Mouse (Mus musculus) kidney, postnatal 36 days (tissue): Measurements from ENCODE around the gene Bcl2l14.

Experiments
- DNase-seq, 2 experiments: peaks; one replicate each; pipeline ENCODE4 v3.0.0; 2021 to 2022; ENCODE audit warnings: mixed read lengths in 2 of 2

Gene Bcl2l14

DNA sequence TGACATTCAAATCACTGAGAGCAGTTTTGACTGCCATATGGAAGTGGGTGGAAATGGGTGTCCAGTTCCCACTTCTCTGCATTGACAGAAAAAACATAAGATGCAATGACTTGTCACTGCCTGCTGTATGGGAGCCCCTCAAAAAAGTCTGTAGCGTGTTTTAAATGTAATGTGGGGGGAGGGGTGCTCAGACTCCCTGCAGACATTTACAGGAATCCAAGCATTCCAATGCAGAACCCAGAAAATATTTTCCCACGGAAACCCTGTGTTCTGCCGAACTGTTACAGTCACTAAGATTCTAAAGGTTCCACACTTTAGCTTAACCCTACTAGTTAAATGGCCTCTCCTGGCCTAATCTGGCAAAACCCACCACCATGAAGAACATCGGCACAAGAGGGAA, at the start of gene Bcl2l14:
TSS of gene Bcl2l14 (plus strand) at position 301 of the 400 bp plus-strand sequence.
- no peak for DNase-seq

GRCm38 (mm10) chr6:134348526-134349067, 47.5 kb upstream of the Bcl2l14 start:
- DNase-seq, result no peak

DNA sequence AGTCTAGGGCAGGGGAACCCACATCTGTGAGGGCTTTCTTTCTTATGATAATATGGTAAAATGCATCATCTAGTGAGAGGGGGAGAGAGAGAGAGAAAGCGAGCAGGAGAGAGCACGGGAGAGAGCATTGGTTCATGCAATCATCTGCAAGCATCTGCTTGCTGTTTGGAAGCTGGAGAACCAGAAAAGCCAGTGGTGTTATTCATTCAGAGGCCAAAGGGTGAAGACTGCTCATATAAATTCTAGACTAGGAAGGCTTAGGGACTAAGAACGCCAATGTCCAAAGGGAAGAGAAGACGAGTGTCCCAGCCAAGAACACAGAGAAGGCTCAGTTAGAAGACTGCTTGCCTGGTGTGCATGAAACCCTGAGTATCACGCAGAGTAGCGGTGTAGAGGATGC, 43.2 kb upstream of the Bcl2l14 start:
- no peak for DNase-seq

- no peak for DNase-seq
Measured at GRCm38 (mm10) chr6:134353751-134354150, 42.4 kb upstream of the Bcl2l14 start.

- DNase-seq, result no peak
Measured at GRCm38 (mm10) chr6:134357570-134357969, 38.5 kb upstream of the Bcl2l14 start.

GRCm38 (mm10) chr6:134360079-134360478, 36.0 kb upstream of the Bcl2l14 start:
- no peak for DNase-seq

- no peak for DNase-seq
Measured at GRCm38 (mm10) chr6:134364644-134365043, 31.5 kb upstream of the Bcl2l14 start.

GRCm38 (mm10) chr6:134365952-134366351, 30.2 kb upstream of the Bcl2l14 start:
- peak in 1 of 2 experiments; percentile 22 for DNase-seq

DNA sequence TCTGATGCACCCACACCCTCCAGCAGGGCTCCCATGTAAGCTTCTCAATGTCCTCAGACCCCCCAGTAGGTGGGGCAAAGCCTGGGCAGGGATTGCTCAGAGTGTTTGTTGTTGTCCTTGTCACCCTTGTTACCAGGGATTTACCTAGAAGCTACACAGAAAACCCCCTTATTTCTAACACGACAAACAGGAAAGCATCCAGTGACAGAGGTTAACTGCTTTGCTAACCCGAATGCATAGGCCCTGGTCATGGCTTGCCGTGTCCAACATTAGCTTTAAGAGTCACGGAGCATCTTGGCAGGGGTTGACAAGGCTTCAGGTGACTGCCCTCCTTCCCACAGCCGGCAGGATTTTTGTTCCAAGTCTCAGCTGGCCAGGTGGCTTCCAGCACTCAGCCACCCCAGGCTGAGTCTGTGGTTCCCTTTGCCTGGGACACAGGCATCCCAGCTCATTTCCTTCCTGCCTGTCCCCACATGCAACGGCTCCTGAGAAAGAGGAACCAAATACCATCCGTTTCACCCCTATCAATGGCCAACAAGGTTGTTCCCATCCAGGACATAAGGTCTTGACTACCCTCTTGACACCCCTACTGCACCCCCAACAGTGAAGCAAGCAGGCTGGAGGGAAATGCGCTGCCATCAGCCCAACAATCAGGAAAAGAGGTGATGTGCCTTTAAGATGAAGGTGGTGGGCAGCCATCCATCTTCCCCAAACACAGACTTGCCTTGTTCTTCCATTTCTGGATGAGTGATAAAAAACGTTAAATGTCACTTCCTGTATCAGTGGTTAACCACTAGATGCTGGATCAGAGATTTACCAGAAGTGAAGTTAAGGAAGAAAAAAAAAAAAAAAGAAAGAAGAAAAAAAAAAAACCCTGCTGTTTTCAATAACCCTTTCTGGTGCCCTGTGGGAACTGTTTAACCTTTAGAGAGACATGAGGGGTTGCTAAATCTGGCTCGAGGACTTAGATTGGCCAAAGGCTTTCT, 29.5 kb upstream of the Bcl2l14 start:
- peak in 1 of 2 experiments; percentile 5 for DNase-seq

GRCm38 (mm10) chr6:134367366-134368281, 28.5 kb upstream of the Bcl2l14 start:
- no peak for DNase-seq

DNA sequence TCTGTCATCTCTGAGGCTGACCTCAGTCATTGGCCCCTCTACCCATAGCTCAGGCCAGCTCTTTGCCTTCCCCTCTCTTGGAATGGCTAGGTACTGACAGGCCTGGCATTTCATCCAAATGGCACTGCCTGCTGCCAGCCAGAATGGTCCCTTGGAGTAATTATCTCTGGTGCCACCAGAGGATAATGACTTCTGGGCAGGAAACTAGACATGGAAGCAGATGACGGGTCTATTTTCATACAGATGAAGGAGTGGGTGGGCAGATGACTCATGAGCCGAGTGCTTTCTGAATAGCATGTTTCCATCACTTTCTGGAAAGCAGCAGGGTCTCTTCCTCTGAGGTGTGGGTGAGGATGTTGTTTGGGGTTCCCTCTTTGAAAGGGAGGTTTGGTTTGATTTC, 23.2 kb upstream of the Bcl2l14 start:
- no peak for DNase-seq

DNA sequence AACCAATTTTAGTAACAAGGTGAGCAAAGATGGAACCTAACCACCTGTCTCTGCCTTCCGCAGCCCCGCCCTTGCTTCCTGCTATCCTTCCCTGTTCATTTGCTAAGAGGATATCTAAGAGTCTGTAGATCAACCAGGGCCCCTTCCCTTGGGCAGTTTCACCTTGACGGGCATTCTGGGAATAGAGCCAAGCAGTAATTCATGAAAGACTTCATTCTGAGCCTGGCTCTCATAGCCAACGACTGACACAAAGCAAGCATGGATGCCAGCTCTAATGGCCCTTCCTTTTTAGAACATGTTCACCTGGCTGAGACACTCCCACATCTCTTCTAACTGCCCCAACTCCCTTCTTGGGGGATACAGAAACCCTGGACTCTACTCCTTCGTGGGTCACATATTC, 18.9 kb upstream of the Bcl2l14 start:
- DNase-seq, result no peak

- DNase-seq, result no peak
Measured at GRCm38 (mm10) chr6:134377856-134378255, 18.3 kb upstream of the Bcl2l14 start.

DNA sequence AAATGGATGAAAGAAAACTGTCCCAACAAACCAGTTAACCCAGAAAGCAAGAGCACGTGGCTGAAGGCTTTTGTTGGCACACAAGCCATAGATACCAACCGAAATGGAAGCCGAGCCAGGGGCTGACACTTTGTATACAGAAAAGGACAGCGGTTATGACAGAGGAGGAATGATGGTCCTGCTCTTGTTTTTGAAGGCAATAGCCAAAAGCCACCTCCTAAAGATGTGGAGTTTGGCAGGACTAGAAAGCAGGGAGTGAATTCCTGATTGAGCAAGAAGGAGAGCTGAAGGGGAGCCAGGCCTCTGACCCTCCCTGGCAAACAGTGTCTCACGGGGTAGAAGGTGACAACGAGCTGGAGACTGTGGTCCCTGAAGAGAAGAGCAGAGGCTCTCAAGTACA, 14.7 kb upstream of the Bcl2l14 start:
- DNase-seq, result no peak

DNA sequence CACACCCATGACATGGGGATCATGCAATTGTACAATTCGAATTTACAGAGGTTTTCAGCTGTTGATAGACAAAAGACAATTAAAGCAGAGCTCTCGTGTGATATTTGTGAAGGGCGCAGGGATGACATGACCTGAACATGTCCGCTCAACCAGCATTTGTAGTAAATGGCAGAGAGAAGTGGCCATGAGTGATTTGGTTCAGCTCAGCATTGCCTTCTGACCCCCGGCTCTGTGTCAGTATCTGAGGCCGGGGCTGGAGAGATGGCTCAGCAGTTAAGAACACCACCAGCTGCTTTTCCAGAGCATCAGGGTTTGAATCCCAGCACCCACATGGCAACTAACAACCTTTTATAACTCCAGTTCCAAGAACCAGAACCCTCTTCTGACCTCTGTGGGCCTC, 10.2 kb upstream of the Bcl2l14 start:
- no peak for DNase-seq

DNA sequence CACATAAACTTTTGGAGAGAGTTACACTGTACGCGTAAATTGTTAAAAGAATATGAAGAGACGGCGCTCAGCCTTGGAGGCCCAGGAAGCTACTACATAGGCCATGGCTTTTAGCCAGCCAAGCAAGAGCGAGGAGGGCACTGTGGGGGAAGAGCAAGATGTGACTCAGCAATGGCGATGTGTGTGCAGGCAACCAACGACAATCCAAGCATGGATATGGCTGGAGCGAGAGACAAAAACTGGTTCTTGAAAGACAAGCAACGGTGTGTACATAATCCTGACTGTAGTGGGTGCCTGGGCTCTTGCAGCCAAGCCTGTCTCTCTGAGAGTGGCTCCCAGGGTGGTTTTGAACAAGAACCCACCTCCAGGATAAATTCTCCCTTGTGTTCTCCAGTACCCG, 8.7 kb upstream of the Bcl2l14 start:
- no peak for DNase-seq

DNA sequence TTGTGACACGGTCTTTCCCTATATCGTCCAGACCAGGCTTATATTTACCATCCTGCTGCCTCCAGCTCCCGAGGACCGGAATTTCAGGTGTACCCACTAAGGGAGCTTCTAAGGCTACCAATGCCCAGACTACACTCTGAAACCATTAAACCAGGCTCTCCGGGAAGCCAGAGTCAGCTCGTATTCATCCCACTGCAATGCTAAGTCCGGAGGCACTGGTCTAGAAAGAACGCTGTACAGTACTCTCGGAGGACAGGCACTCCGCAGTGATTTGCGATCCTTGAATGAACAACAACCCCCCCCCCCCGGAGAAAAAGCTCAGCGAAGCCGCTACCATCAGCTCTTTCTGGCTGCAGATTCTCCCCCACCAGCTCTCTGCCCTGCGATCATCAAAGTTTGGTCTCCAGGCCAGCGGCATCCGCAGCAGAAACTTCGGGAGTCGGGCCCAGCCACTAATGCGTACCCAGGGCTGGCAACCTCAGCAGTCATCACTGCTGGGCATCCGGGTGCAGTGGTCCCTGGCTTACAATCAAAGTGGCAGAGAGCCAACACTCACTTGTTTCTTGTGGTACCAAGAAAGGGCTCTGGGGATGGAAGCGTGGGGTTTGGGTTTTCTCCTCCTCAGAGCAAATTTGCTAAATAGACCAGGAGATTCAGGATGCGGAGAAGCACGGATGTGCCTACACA, 7.6 kb upstream of the Bcl2l14 start:
- DNase-seq, result no peak

GRCm38 (mm10) chr6:134389248-134389891, 6.7 kb upstream of the Bcl2l14 start:
- DNase-seq, result peak; percentile 62 to 91

DNA sequence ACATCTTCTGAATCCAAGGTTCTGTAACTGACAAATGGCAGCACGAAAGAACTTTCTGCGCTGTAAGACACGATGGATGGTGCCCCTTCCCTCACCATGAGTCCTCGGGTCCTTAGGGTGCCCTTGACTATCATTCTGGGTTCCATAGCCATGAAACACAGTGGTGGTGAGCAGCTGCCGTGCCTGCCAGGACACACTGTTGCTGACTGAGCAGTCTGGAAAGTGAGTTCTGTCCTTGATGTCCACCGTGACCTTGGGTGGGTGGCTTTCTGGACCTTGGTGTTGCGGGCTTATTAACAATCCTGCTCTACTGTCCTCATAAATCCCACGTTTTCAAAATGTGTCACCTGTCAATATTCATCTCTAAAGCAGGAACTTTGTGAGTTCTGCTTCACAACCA, 6.2 kb upstream of the Bcl2l14 start:
- no peak for DNase-seq

DNA sequence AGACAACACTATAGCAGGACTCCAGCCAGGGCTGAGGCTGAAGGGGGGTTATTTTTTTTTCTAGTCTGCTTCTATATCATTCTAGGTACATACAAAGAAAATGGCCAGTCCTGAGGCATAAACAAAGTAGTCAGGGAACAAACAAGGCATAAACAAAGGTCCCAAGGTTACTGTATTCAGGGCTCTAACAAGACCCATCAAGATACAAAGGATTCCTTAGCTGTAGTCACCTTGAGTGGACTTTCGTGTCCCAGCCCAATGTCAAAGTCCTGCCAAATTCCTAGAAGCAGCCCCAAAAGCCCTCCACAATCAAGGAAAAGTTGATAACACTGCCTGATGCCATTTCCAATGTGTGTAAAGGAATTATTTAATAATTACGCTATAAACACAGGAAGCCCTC, 5.3 kb upstream of the Bcl2l14 start:
- DNase-seq, result no peak

DNA sequence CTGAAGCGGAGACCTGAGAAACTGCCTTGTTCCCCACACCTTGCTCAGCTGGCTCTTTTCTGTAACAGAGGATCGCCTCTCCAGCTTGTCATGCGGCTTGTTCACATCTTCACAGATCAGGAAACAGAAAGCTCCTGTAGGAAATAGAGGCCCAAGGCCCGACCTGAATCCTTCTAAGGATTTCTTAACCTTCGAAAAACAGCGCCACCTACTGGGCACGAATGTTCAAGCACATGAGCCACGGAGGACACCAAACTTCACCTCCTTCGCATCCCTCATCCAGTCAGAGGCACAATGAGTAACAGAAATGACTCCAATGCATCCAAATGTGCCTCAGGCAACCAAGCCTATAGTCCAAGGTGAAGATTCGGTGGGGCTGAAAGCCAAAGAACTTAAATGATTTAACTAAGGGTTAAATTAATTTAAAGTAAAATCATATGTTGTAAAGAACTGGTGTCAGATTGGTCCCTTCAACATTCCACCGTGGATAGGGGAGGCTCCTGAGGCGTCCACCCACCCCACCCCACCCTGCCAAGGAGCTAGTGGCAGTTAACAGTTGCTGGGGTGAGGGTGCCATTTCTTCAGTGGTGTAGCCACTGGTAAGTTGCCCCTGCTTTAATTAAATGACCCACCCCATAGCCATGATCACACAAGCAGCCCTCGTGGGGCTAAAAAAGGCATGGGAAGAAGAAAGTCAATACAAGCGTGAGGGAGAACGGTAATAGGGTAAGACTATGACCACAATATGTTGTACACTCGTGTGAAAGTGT, 7.0 kb downstream of the Bcl2l14 start:
- peak; percentile 49 to 85 for DNase-seq
